Mouse (Mus musculus): Measurements from ENCODE around the gene Ttk.

Ttk gene

DNA sequence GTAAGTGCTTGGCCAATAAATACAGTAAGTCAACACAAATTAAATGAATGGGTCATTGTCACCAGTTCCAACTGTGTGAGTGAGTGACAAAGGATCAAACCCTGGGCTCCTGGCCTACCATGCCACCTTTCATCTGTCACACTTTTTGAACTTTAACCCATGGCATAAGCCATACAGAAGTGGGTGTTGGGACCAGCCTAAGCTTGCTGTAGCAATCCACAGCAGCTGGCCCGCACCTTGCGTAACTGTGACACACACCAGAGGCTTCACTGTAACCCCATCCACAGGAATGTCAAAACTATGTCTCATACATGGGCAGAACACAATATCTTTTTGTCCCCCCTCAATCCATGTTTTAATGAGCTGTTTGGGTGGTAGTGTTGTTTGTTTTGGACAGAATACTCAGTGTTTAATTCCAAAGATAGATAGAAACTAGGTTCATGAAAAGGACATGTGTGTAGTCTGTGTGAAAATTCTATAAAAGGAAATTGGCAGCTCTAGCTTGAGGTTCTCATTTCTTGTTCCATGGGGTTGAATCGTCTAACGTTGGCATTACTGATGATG is 59.4 kb downstream of the Ttk start:
- DNase-seq (ENCODE audit: low read depth, low spot score): no peak

DNA sequence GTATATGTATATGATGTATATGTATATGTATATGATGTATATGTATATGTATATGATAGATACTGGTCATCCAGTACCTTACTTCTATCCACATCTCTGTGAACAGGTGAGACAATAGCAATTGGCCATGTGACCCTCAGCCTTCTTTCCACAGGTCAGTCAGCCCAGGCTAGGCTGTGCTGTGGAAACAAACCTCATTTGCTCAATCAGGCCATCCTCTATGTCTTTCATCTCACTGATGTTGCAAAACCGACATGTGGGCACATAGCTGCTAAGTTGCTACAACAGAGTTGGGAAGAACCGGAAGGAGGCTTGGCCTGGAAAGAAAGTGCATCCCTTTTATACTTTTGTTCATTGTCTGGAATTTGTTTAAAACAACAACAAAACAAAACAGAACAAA is 67.6 kb downstream of the Ttk start:
- no peak for DNase-seq (ENCODE audit: low read depth, low spot score)

DNA sequence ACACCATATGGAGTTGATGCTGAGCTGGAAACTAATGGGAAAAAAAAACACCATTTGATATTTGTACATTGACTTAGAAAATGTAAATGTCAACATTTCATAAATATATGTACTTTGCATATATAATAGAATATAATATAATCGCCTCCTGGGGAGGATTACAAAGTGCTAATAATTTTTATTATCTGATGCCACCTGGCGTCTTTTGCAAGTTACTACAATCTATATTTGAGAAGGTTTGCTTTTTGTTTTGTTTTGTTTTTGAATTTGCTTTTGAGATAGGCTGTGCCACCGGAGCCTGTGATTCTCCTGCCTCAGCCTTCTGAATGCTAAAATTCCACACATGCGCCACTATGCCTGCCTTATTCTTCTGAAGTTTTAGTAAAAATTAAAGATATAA is 71.3 kb downstream of the Ttk start:
- no peak for DNase-seq (ENCODE audit: low read depth, low spot score)

DNA sequence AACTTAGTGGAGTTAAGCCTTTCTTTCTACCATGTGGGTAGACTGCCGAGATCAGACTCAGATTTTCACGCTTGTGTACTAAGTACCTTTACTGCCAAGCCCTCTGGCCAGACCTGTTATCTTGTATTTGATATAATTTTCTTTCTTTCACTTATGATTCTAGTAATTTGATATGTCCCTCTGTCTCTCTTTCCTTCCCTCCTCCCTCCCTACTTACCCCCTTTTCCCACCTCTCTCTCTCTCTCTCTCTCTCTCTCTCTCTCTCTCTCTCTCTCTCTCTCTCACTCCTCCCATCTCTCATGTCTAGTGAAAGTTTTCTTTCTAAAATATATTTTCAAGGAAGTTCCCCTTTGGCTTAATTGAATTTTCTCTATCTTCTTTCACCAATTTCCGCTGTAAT is 72.5 kb downstream of the Ttk start:
- DNase-seq (ENCODE audit: low read depth, low spot score): no peak

DNA sequence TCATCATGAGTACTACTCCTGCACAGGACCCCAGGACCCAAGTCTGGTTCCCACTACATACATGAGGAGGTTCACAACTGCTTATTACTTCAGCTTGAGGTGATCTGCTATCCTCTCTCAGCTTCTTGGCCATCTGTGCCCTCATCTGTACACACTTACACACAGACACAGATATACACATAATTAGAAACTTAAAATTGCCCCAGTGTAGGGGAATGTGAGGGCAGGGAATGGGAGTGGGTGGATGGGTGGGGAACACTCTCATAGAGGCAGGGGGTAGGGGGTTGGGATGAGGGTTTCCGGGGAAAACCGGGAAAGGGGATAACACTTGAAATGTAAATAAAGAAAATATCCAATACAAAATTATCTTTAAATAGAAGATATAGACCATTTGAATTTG is 75.3 kb downstream of the Ttk start:
- DNase-seq (ENCODE audit: low read depth, low spot score): no peak

DNA sequence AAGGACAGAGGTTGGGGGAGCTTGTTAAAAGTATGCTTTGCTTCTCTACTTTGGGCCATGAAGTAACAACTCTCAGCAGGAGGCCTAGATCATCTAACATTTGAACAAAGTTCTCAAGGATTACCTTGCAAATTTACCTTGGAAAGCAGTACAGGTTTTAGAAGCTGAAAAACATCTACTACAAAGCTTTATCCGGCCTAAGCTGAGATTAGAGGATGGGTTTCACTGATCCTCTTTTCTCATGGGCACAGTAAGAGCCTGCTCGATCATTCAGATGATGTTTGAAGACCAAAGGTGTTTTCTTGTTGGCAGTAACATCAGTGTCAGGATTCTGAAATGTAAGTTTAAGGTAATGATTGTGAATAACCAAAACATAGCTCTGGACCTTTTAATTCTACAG is 76.4 kb downstream of the Ttk start:
- no peak for DNase-seq (ENCODE audit: low read depth, low spot score)

Measured in telencephalon, adult 2 months (tissue).